Mouse (Mus musculus): ENCODE measurements at regions not wholly inside any gene's neighbourhood (a gene's known extent, or its start where the extent isn't known, plus 50 kb on each side); places are given as distances from the start of the nearest gene placed in this dataset.

GRCm38 (mm10) chr12:13100505-13101354 lies 148.3 kb downstream of the Ddx1 start:
- DNase-seq (ENCODE audit: low spot score in 2 of 2) = no peak

GRCm38 (mm10) chr12:13094111-13094851 lies 152.6 kb upstream of the Mycn start:
- DNase-seq (ENCODE audit: low spot score in 2 of 2) = no peak

- no peak for DNase-seq (ENCODE audit: low spot score in 2 of 2)
Measured at GRCm38 (mm10) chr12:13085951-13086350, 144.2 kb upstream of the Mycn start.

GRCm38 (mm10) chr12:13085484-13085883 lies 143.8 kb upstream of the Mycn start:
- DNase-seq (ENCODE audit: low spot score in 2 of 2) = no peak

- no peak for DNase-seq (ENCODE audit: low spot score in 2 of 2)
Measured at GRCm38 (mm10) chr12:13083337-13084054, 141.8 kb upstream of the Mycn start.

- DNase-seq (ENCODE audit: low spot score in 2 of 2) = no peak
Measured at GRCm38 (mm10) chr12:13080791-13081190, 139.1 kb upstream of the Mycn start.

GRCm38 (mm10) chr12:13079832-13080231 lies 138.1 kb upstream of the Mycn start:
- DNase-seq (ENCODE audit: low spot score in 2 of 2) = no peak

GRCm38 (mm10) chr12:13077689-13078088 lies 136.0 kb upstream of the Mycn start:
- no peak for DNase-seq (ENCODE audit: low spot score in 2 of 2)

GRCm38 (mm10) chr12:13076699-13077287 lies 135.1 kb upstream of the Mycn start:
- DNase-seq (ENCODE audit: low spot score in 2 of 2) = no peak

GRCm38 (mm10) chr12:13073126-13073886 lies 131.6 kb upstream of the Mycn start:
- no peak for DNase-seq (ENCODE audit: low spot score in 2 of 2)

GRCm38 (mm10) chr12:13067295-13067694 lies 125.6 kb upstream of the Mycn start:
- no peak for DNase-seq (ENCODE audit: low spot score in 2 of 2)

- DNase-seq (ENCODE audit: low spot score in 2 of 2) = no peak
Measured at GRCm38 (mm10) chr12:13066604-13067181, 125.0 kb upstream of the Mycn start.

GRCm38 (mm10) chr12:13059473-13059872 lies 117.8 kb upstream of the Mycn start:
- DNase-seq (ENCODE audit: low spot score in 2 of 2) = no peak

- no peak for DNase-seq (ENCODE audit: low spot score in 2 of 2)
Measured at GRCm38 (mm10) chr12:13056246-13056645, 114.5 kb upstream of the Mycn start.

- DNase-seq (ENCODE audit: low spot score in 2 of 2) = no peak
Measured at GRCm38 (mm10) chr12:13054611-13055010, 112.9 kb upstream of the Mycn start.

- no peak for DNase-seq (ENCODE audit: low spot score in 2 of 2)
Measured at GRCm38 (mm10) chr12:13053746-13054145, 112.0 kb upstream of the Mycn start.

- no peak for DNase-seq (ENCODE audit: low spot score in 2 of 2)
Measured at GRCm38 (mm10) chr12:13052845-13053623, 111.3 kb upstream of the Mycn start.

GRCm38 (mm10) chr12:13052164-13052563 lies 110.5 kb upstream of the Mycn start:
- DNase-seq (ENCODE audit: low spot score in 2 of 2) = no peak

- DNase-seq (ENCODE audit: low spot score in 2 of 2) = no peak
Measured at GRCm38 (mm10) chr12:13049659-13050058, 107.9 kb upstream of the Mycn start.

All from gastrocnemius, postnatal 4 days (tissue).